Mouse (Mus musculus) heart, embryonic 15.5 days (tissue): ENCODE data around the gene Slc22a20. TPM values are rescaled to one million over a fixed set of nuclear protein-coding genes. Genes with fewer than 3 reads are reported as not detected.

Source experiments
- ATAC-seq: fragments of 200-750 bp; cut with Nextera tagmentation; replicated peaks from 2 replicates; pipeline ENCODE4 v1.8.0; 2017; ENCODE audit warnings: low read depth, moderate TSS enrichment; ENCODE audit not compliant: insufficient number of reproducible peaks, insufficient read depth, low FRiP score
- H3K27ac ChIP-seq: fragments of 300-500 bp; sonication (generic); 2 replicates; pipeline ENCODE4 v1.5.1; 2015; ENCODE audit warnings: mild to moderate bottlenecking, inconsistent platforms
- H3K27me3 ChIP-seq: fragments of 300-500 bp; sonication (generic); 2 replicates; pipeline ENCODE4 v1.6.1; 2015; ENCODE audit warnings: inconsistent platforms
- H3K36me3 ChIP-seq: fragments of 300-500 bp; sonication (generic); 2 replicates; pipeline ENCODE4 v1.6.1; 2015; ENCODE audit warnings: mild to moderate bottlenecking, inconsistent platforms
- H3K4me1 ChIP-seq: fragments of 300-500 bp; sonication (generic); replicated peaks from 2 replicates; pipeline ENCODE4 v1.6.1; 2015; ENCODE audit warnings: inconsistent platforms
- H3K4me2 ChIP-seq: fragments of 300-500 bp; sonication (generic); 2 replicates; pipeline ENCODE4 v1.6.1; 2015; ENCODE audit warnings: inconsistent platforms, mild to moderate bottlenecking, moderate library complexity
- H3K4me3 ChIP-seq: fragments of 300-500 bp; sonication (generic); 2 replicates; pipeline ENCODE4 v1.5.1; 2015; ENCODE audit warnings: mild to moderate bottlenecking, inconsistent platforms
- H3K9ac ChIP-seq: fragments of 300-500 bp; sonication (generic); 2 replicates; pipeline ENCODE4 v1.6.1; 2015; ENCODE audit warnings: mild to moderate bottlenecking, inconsistent platforms
- H3K9me3 ChIP-seq: fragments of 300-500 bp; sonication (generic); replicated peaks from 2 replicates; pipeline ENCODE4 v1.6.1; 2016; ENCODE audit warnings: inconsistent platforms
- WGBS: fragments of 180-500 bp; shearing (Covaris S2); methylation state at CpG from one replicate; pipeline ENCODE4 v1.1.7; 2015; ENCODE audit warnings: mixed read lengths; 5-methylcytosine and 5-hydroxymethylcytosine counted together
- polyA plus RNA-seq: library from polyadenylated mRNA; unstranded; fragments of >200 nt; fragmentation: Nextera tagmentation; extraction: Ambion mirVana; gene quantifications from 2 replicates; pipeline ENCODE4 v1.2.1, GENCODE M21; 2015

Gene Slc22a20
- polyA plus RNA-seq, 1 experiment from 2014 or later, result not detected

DNA sequence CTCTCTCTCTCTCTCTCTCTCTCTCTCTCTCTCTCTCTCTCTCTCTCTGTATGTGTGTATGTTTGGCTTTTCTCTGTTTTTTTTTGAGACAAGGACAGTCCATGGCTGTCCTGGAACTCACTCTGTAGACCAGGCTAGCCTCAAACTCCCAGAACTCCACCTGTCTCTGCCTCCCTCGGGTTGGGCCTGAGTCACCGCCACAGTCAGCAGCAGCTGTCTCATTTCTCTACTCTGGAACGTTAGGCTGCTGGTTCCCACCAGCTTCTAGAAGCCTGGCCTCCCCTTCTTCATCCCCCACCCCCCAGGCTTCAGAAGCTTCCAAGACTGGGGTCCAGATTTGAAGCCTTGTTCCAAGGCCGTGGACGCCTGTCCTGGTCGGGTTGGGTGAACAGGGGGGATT lies 3.6 kb upstream of the Slc22a20 start:
- Histone ChIP-seq H3K4me2 (peak overlapping the region; percentile 47; the same call in 1 of the 2 replicates), H3K27me3 (no peaks in the 10 kb centered on the region), H3K4me3 (no peak overlapping the region), H3K9ac (no peak overlapping the region), H3K9me3 (no peaks in the 10 kb centered on the region), H3K36me3 (no peaks in the 10 kb centered on the region), H3K4me1 (peaks cover 20% of the 10 kb centered on the region), H3K27ac (0 out of 2 replicates have a peak overlapping the region, but pooled peaks have one; percentile 6)
- ATAC-seq, result no peak
- 48% methylated on average over 6 of the region's 6 CpGs for WGBS

DNA sequence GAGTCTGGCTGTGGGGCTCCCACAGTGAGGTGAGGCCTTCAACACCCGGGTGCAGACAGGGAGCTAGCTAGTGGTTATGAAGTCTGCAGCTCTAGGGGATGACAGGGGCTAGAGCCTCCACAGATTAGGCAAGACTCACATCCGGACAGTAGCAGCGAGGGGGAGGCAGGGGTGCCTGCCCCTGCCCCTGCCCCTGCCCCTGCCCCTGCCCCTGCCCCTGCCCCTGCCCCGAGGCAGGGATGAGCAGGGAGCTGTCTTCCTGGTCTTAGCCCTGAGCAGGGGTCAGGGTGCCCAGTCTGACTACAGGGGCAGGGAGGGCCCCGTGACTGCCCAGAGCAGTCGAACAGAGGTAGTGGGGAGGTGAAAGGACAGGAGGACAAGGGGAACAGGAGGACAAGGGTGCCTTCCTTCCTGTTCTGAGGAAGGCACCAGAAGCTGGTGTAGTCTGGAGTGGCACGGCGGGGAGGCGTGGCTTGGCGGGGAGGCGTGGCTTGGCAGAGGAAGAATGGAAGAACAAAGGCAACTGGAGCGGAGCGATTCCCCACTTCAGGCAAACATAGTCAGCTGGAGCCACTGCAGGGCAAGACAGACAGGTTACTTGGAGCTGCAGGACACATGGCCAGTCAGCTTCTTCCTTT lies 3.0 kb upstream of the Slc22a20 start:
- H3K4me1 ChIP-seq, result peaks cover 20% of the 10 kb centered on the region
- H3K27ac ChIP-seq, result peak overlapping the region; percentile 62
- no peaks in the 10 kb centered on the region for H3K9me3 ChIP-seq
- H3K4me3 ChIP-seq, result 0 out of 2 replicates have a peak overlapping the region, but pooled peaks have one; percentile 11
- H3K9ac ChIP-seq, result peak overlapping the region; percentile 46
- 7% methylated on average over 13 of the region's 13 CpGs for WGBS
- ATAC-seq, result peak; percentile 54; the same call in 1 of the 2 replicates
- peak overlapping the region; percentile 47 for H3K4me2 ChIP-seq
- no peaks in the 10 kb centered on the region for H3K36me3 ChIP-seq
- H3K27me3 ChIP-seq, result no peaks in the 10 kb centered on the region

DNA sequence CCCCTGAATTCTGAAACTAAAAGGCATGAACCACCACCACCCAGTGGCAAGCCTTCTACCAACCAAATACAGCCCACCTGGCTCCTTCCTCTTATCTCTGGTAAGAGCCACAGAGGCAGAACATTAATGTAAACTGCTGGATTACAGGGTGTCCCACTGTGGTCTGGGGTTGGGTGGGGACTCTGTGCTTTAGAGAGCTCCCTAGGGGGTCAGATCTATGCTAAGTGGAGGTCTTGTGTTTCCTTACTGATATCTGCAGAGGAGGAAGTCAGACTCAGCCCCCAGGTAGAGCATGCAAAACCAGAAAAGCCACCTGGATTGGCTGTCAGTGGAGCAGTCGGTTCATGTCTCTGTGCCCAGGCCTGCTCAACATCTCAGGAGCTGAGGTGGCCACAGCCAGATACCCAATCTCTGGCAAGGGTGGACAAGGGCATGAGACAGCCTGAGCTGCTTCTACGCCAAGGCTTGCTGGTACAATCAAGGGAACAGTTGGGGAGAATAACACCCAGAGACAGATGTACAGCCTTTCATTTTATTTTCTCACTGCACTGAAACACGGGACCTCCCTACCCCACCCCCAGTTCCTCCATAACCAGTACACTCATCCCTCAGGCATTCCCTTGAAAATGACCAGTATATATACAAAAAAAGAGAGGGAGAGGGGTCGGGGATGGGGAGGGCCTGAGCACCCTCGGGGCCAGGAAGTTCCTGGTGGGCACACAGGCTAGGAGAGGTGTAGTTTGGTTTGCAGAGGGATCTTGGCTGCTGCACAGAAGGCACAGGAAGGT lies 2.3 kb upstream of the Slc22a20 start:
- Histone ChIP-seq H3K4me2 (peak overlapping the region; percentile 47; the same call in 1 of the 2 replicates), H3K9ac (no peak overlapping the region), H3K4me1 (peaks cover 20% of the 10 kb centered on the region), H3K27me3 (no peaks in the 10 kb centered on the region), H3K9me3 (no peaks in the 10 kb centered on the region), H3K4me3 (no peak overlapping the region), H3K36me3 (no peaks in the 10 kb centered on the region), H3K27ac (peak overlapping the region; percentile 62)
- ATAC-seq, result 0 out of 2 replicates have a peak, but pooled peaks have one; percentile 11
- 42% methylated on average over 5 of the region's 5 CpGs for WGBS

DNA sequence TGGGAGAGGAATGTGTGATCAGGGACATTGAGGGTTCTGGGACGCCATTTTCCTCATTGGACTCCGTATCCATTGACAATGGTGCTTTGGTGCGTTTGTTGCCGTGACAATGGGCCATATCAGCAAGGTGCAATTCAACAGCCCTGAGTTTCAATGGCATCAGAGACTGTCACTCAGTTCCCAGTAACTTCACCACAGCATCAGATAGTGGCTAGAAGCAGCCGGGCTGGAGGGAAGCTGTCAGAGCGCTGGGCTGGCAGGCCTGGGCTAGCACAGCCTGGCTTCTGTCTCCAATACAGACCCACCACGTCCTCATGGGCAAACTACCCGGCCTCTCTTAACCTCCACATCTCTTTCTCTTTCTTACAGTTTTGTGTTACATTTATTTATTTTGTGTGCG lies 5.5 kb downstream of the Slc22a20 start:
- Histone ChIP-seq H3K9me3 (no peaks in the 10 kb centered on the region), H3K27ac (no peak overlapping the region), H3K36me3 (no peaks in the 10 kb centered on the region), H3K4me3 (no peak overlapping the region), H3K4me1 (no peaks in the 10 kb centered on the region), H3K9ac (no peak overlapping the region), H3K27me3 (no peaks in the 10 kb centered on the region), H3K4me2 (no peak overlapping the region)
- 67% methylated on average over 9 of the region's 9 CpGs for WGBS
- no peak for ATAC-seq

DNA sequence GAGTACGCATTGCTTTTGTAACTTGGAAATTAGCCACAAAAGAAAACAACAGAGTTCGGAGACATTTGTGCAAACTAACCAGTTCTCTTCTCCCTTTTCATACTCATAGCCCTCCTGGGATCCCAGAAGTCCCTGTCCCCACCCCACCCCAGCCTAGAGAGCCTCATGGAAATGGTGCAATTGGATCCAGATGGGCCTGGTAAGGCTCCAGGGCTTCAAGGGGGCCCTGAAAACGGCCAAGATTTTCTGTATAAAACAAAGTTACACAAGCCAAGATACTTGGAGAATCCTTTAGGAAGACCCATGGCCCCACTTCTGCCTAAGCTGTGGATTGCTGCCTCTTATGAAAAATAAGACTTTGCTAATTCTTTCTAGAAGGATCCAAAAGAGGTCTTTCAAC lies 8.2 kb downstream of the Slc22a20 start:
- no peaks in the 10 kb centered on the region for H3K4me1 ChIP-seq
- H3K27ac ChIP-seq, result no peak overlapping the region
- H3K27me3 ChIP-seq, result no peaks in the 10 kb centered on the region
- H3K4me2 ChIP-seq, result no peak overlapping the region
- no peak overlapping the region for H3K9ac ChIP-seq
- 71% methylated on average over 3 of the region's 3 CpGs for WGBS
- no peaks in the 10 kb centered on the region for H3K36me3 ChIP-seq
- no peak for ATAC-seq
- no peaks in the 10 kb centered on the region for H3K9me3 ChIP-seq
- no peak overlapping the region for H3K4me3 ChIP-seq

DNA sequence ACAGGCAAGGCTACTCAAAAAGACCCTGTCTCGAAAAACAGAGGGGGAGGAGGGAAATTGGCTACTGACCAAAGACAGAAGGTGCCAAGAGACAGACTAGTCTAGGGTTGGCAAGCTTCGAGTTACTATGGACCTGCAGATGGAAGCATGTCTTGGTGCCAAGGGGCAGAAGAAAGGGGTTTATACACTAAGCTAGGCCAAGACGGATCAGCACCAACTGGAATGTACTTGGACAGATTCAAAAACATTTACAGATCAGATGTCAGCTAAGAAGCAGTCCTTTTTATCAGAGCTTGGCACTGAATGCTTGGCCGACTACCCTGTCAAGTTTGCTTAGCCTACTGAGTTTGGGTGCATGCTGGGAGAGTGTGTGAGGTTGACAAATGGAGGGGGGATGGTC lies 10.3 kb downstream of the Slc22a20 start:
- Histone ChIP-seq H3K4me1 (no peaks in the 10 kb centered on the region), H3K9ac (no peak overlapping the region), H3K36me3 (no peaks in the 10 kb centered on the region), H3K4me2 (no peak overlapping the region), H3K27ac (no peak overlapping the region), H3K4me3 (no peak overlapping the region), H3K9me3 (no peaks in the 10 kb centered on the region), H3K27me3 (no peaks in the 10 kb centered on the region)
- 61% methylated on average over 4 of the region's 4 CpGs for WGBS
- no peak for ATAC-seq

DNA sequence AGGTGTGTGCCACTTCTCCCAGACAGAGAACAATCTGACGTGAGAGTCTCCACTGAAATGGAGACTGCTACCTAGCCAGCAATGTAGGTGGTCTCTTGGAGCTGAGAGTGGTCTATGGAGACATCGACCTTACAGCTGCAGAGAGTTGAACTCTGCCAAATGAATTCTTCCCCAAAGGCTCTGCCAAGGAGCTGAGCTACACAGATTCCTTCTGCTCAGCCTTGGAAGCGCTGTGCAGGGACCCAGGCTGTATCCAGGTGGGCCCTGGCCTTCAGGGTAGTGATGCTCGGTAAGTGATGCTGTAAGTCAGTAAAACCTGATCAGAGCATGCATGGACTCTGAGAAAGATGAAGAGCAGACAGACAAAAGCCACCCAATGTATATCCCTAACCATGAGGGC lies 10.8 kb downstream of the Slc22a20 start:
- ATAC-seq, result no peak
- Histone ChIP-seq H3K36me3 (no peaks in the 10 kb centered on the region), H3K27me3 (no peaks in the 10 kb centered on the region), H3K9ac (no peak overlapping the region), H3K4me1 (no peaks in the 10 kb centered on the region), H3K9me3 (no peaks in the 10 kb centered on the region), H3K27ac (no peak overlapping the region), H3K4me3 (no peak overlapping the region), H3K4me2 (no peak overlapping the region)
- 68% methylated on average over 4 of the region's 4 CpGs for whole genome bisulfite sequencing

DNA sequence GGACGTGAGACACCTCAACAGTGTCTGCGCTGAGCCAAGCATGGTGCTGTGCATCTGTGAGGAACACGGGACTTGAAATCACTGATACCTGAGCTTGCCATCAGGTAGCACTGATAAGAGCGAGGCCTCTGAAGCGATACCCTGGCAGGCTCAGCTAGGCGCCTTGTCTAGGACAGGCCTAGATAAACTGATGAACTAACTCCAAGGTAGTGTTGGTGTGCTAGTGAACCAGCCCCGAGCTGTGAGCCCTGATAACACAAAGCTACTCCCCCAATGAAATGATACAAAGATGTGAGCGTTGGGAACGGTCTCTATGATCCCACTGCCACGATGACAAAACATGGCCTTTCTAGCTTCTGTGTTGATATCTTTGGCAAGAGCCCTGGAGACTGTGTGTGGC lies 18.3 kb downstream of the Slc22a20 start:
- WGBS, result 78% methylated on average over 10 of the region's 10 CpGs
- Histone ChIP-seq H3K4me1 (peaks cover 18% of the 10 kb centered on the region), H3K4me3 (no peak overlapping the region), H3K36me3 (no peaks in the 10 kb centered on the region), H3K9me3 (no peaks in the 10 kb centered on the region), H3K27ac (no peak overlapping the region), H3K4me2 (no peak overlapping the region), H3K27me3 (no peaks in the 10 kb centered on the region), H3K9ac (no peak overlapping the region)
- no peak for ATAC-seq

DNA sequence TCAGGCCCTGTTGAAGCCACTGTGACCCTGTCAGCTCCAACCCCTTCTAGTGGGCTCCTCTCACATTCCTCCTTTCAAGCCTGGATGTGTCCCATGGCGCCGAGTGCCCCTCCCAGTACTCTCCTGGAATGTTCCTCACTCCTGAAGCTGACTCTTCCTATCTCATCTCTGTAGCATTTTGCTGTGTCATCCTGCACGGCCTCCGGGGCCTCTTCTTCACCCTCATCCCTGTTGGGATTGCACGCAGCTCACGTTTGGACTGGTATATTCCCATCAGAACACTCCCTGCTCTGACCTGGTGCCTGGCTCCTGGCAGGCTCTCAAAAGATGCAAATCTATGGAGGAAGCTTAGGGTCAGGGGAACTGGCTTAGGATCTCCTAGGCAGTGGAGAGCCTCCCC lies 19.2 kb downstream of the Slc22a20 start:
- 31% methylated on average over 6 of the region's 6 CpGs for WGBS
- Histone ChIP-seq H3K4me1 (peaks cover 24% of the 10 kb centered on the region), H3K27me3 (no peaks in the 10 kb centered on the region), H3K36me3 (no peaks in the 10 kb centered on the region), H3K27ac (no peak overlapping the region), H3K4me2 (no peak overlapping the region), H3K9ac (0 out of 2 replicates have a peak overlapping the region, but pooled peaks have one; percentile 11), H3K9me3 (no peaks in the 10 kb centered on the region), H3K4me3 (no peak overlapping the region)
- no peak for ATAC-seq

DNA sequence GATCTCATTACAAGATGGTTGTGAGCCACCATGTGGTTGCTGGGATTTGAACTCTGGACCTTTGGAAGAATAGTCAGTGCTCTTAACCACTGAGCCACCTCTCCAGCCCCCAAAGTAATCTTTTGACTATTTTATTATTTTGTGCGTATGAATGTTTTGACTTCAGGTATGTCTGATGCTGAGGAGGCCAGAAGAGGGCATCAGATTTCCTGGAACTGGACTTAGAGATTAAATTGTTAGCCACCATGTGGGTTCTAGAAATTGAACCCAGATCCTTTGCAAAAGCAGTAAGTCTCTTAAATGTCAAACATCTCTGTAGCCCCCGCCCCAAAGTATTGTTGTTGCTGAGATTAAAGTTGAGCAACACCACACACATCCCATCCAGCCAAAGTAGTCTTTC lies 20.0 kb downstream of the Slc22a20 start:
- no peaks in the 10 kb centered on the region for H3K9me3 ChIP-seq
- peaks cover 3% of the 10 kb centered on the region; the same call in 1 of the 2 replicates for H3K36me3 ChIP-seq
- 85% methylated on average over 2 of the region's 2 CpGs for WGBS
- H3K4me2 ChIP-seq, result no peak overlapping the region
- no peak overlapping the region for H3K27ac ChIP-seq
- no peak for ATAC-seq
- H3K9ac ChIP-seq, result no peak overlapping the region
- H3K4me1 ChIP-seq, result peaks cover 28% of the 10 kb centered on the region
- H3K27me3 ChIP-seq, result no peaks in the 10 kb centered on the region
- H3K4me3 ChIP-seq, result no peak overlapping the region

DNA sequence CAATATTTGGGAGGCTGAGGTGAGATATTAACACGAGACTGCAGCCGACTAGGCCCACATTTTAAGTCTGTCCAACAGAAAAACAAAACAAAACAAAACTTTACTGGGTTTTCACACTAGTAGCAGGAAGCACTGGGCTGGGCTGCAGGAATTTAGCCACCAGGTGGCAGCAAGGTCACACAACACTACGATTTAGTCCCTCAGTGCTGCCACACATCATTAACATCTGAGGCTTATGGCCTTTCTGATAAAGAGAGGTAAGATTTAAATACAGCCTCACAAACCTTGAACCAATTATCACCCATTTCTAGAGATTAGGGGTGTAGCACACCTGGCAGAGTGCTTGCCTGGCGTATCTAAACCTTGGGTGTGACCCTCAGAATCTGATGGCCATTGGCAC lies 20.7 kb downstream of the Slc22a20 start:
- WGBS, result 9% methylated on average over 4 of the region's 4 CpGs
- Histone ChIP-seq H3K27me3 (no peaks in the 10 kb centered on the region), H3K9me3 (no peaks in the 10 kb centered on the region), H3K4me3 (no peak overlapping the region), H3K36me3 (peaks cover 3% of the 10 kb centered on the region; the same call in 1 of the 2 replicates), H3K4me1 (peaks cover 28% of the 10 kb centered on the region), H3K9ac (no peak overlapping the region), H3K4me2 (no peak overlapping the region), H3K27ac (0 out of 2 replicates have a peak overlapping the region, but pooled peaks have one; percentile 4)
- no peak for ATAC-seq
